Mouse (Mus musculus): ENCODE measurements around the gene Myo18b.

Myo18b gene

DNA sequence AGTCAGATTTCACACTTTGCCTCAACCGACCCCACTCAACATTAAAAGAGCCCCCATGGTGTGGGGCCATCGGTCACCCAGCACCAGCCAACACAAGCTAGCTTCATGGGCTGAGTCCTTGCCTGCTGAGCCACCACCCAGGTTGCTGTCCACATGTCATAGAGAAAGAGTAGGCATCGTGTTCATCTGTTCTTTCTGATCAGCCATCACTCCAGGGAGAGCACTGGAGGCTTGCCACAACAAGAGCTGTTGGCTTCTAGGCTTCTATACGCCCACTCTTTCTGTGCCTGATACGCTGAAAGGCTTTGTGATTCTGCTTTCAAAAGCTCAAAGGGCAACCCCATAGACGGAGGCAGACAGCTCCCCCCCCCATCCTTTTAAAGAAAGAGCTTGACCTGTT lies 151.0 kb downstream of the Myo18b start:
- DNase-seq (ENCODE audit: low spot score) = no peak

DNA sequence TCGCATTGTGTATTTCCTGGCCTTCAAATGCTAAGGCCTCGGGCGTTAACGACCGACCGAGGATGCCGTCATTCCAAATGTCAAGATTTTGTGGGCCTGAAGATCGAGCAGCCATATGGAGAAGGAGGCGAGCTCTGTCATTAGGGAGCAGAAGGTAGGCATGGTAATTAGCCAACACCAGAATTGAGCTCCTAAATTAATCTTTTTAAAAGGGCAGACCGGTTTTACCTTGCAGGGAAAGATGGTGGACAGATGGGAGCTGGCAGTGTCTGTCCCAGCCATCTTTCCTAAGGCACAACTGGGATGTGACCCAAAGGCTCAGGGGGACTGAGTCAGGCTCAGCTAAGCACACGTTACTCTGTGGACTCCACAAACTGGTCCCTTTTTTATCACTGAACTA lies 151.6 kb downstream of the Myo18b start:
- DNase-seq (ENCODE audit: low spot score) = no peak

DNA sequence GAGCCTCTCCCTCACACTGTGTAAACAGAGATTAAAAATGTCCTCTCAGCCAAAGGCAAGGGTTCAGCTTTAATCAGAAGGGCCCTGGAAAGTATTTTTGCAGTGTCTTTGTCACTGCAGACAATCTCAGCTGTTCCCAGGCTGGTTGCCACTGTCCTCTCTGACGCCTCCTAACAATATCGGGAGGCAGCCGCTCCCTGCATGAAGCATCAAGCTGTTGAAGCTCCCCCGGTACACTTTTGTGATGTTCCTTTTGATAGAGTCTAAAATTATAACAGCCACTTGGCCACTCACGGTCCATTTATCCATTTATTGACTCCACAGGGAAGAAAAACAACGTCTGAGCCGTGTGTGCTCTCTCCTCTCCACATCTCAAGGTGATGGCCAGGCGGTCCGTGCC lies 153.0 kb downstream of the Myo18b start:
- no peak for DNase-seq (ENCODE audit: low spot score)

DNA sequence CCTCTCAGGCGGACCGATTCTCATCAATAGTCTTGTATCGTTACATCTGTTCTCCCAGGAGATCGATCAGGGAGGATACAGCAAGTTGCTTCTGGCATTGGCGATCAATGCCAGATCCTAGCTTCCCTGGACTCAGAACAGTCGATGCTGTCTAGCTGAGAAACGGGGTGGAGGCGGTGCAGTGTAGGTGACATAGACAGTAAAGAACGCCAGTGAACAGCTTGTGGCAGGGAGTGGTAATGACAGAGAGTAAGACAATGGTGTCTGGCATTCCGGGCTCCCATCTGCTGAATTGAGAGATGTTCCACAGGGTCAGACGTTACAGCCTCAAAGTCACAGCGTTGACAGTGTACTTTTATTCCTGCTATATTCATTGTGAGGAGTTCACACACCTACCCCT lies 155.5 kb downstream of the Myo18b start:
- no peak for DNase-seq (ENCODE audit: low spot score)

DNA sequence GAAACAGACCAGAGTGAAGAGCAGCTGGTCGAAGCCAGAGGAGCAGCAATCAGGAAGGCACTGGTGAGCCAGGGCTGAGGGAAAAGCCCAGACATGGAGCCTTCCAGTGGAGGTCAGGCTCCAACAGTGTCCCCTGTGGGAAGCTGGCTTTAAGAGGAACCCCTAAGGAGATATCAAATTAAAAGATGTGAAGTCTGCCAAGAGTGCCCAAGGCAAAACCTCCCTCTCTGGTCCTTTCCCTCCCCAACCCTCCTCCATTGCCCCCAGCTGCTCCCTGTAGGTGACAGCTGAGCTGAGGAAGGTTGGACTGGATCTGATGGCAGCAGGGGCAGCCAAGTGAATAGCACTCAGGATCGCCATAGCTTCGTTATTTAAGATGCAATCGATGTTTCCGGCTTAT lies 161.1 kb downstream of the Myo18b start:
- DNase-seq (ENCODE audit: low spot score) = no peak

DNA sequence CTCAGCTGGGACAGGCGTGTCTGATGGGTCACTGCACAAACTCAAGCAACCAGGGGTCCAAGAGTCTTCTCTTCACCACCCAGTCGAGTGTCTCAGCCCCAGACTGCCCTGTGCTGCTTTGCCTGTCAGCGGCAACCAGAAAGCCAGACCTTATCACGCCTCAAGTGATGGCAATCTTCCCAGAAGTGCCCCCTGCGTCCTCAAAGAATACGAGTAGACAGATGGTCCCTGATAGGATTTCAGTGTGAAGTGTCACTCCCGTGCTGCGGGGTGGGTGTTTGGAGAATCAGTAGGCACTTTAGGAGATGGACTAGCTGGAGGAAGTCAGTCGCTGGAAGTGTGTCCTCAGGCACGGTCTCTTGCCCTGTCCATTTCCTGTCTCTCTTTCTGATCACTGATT lies 165.6 kb downstream of the Myo18b start:
- DNase-seq (ENCODE audit: low spot score) = no peak

DNA sequence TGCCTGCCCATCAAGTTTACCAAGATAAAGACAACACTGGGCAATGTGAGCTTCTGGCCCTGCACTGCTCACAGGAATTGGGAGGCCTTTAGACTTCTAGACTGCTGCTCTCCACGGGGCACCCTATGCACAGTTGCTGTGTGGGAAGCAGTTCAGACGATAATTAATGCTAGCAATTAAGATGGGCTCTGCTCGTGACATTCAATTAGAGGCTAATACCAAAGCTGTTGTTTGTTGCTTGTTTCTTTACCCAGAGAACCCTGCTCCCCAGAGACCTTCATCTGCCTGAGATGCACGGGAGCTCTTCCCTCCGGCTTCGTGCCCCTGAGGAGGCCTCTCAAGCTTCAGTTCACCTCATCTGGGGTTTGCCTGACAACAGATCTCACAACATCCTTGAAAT lies 167.7 kb downstream of the Myo18b start:
- no peak for DNase-seq (ENCODE audit: low spot score)

DNA sequence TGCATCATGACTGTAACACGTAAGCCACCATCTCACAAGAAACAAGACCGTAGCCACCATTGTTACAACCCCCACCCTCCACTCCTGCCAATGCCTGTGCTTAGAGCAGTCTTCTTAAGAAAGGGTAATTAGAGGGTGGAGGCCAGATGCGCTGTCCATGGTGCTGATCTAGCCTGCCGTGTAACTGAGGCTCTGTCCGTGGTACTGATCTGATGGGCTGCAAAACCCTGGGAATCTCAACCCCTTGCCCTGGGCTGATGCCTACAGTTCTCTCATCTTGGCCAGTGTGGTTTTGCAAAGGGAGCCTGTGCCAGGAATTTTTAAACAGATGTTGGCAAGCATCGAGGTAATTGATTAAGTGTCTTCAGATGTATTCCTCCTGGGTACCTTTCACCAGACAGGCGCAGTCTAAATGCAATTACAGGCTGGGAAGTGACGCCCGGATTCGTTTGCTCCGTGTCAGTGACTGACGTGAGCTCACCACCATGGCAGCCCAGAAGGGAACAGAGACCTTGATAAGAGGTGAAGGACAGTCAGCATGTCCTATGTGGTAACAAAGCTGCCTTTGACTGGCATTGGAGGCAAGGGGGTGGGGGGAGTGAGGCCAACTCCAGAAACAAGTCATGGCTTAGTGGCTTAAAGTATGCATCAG lies 177.4 kb downstream of the Myo18b start:
- DNase-seq (ENCODE audit: low spot score) = peak; percentile 48

DNA sequence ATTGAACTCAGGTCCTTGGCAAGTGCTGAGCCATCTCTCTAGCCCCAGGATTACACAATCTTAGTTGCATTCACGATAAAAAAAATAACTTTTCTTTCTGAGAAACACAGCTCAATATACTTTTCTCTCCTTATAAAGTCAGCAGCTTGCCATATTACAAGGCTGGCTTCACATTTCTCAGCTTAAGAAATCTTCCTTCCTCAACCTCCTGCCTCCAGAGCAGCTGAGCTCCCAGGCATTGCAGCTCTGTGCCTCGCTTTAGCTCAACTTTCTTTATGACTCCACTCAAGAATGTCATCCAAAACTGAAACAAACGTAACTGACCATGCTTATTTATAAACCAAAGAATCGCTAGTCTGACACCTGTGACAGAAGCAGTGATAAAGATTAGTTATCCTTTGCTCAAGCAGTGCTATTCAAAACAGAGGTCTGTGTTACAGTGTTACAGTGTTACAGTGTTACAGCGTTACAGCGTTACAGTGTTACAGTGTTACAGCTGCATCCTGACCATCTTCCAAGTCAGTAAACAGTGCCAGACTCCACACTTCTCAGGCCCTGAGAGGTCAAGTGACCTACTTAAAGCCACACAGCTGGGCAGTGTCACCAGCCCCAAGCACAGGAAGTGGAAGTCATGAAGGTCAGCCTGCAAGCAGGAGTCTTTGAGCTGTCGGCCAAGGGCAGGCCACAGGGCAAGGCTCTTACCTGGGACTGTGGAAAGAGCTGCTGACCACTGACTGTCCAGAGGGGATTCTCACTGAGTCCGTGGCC lies 181.3 kb downstream of the Myo18b start:
- DNase-seq (ENCODE audit: low spot score) = no peak

DNA sequence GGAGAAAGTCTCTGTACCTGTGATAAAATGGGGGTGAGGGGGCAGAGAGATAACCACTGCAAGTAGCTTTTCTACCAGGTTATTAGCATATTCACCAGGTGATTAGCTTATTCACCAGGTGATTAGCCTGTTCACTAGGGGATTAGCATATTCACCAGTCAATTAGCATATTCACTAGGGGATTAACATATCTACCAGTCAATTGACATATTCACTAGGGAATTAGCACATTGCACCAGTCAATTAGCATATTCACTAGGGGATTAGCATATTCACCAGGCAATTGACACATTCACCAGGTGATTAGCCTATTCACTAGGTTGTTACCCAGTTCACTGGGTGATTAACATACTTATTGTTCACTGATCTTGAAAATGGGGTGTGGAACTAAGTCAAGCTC lies 186.3 kb downstream of the Myo18b start:
- no peak for DNase-seq (ENCODE audit: low spot score)

DNA sequence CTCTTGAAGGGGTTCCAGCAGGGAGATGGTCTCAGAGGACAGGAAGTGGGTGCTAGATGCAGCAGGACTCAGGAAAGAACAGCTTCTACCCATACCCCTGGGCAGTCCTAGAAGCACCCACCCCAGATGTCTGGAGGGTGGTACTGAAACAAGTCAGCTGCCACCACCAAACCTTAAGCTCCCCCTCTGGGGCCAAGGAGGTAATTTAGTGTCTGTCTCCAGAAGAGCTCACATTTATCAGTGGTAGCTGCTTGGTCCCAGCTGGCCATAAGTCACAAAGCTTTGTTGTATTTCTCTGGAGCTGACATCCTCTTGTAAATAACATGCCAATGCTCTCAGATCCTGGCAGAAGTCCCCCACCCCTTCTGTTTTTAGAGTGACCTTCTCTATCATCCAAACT lies 187.7 kb downstream of the Myo18b start:
- DNase-seq (ENCODE audit: low spot score) = no peak

DNA sequence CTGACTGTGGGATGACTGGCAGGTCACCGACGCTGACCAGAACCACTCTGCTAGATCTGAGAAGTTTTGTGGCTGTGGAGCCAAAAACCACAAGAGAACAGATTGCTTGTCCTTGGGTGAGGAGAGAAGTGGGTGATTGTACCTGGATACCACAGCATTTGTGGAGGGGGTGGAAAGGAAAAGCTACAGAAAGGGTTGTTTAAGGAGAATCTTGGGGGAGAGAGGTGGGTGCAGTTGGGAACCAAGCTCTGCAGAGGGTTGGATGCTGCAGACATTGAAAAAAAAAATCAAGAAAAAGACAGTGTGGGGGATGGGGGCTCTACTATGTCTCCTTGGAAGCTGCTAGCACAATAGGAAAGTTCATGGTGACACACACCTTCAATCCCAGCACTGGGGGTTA lies 188.7 kb downstream of the Myo18b start:
- no peak for DNase-seq (ENCODE audit: low spot score)

DNA sequence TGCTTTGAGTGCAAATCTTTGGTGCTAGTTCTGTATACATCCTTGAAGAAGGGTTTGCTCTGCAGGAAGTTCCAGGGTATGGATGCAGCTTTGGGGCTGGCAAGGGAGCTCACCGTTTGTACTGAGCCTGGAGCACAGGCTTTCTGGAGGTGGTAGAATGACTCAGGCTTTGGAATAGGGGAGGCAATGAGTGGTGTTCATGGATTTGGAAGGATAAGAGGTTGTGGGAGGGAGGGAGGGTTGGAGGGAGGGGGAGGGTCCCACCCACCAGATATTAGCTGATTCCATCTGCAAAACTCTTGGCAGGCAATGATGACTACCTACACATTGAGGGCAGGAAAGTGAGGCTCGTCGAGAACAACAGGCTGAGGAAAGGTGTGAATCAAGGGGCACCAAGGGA lies 195.4 kb downstream of the Myo18b start:
- DNase-seq (ENCODE audit: low spot score) = no peak

DNA sequence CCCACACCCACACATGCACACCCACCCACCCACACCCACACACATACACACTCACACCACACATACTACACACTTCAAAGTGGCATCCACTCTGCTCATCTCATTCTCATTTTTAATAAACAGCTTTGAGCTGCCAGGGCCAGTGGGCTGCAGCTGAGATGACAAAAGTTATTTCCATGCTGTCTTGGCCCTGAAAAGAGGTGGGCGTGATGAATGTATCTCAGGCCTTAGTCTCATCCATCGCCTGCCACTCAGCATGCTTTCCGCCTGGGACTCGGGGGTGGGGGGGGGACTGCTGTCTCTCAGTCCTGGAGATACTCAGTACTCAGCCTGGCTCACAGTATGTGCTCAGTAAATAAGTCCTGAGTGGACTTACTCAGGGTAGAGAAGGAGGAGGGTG lies 199.5 kb downstream of the Myo18b start:
- no peak for DNase-seq (ENCODE audit: low spot score)

DNA sequence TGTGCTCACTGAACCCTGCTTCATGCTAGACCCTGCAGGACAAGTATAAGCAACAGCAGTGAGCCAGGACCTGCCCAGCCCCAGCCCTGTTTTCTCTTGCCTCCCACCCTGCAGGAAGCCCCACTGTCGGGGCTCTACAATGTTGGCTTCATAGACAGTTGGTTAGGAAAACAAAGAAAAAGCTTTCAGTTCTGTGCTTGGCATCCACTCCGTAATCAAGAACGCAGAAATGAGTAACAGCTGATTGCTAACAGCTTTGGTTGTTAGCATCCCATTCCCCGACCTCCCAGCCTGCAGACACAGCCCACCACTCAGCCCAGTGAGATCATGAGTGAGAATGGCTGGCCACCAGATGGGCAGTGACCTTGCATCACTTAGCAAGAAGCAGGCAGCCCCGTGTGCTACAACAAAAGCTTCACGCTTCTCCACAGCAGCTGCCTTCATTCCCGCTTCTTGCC lies 200.9 kb downstream of the Myo18b start:
- DNase-seq (ENCODE audit: low spot score) = no peak

DNA sequence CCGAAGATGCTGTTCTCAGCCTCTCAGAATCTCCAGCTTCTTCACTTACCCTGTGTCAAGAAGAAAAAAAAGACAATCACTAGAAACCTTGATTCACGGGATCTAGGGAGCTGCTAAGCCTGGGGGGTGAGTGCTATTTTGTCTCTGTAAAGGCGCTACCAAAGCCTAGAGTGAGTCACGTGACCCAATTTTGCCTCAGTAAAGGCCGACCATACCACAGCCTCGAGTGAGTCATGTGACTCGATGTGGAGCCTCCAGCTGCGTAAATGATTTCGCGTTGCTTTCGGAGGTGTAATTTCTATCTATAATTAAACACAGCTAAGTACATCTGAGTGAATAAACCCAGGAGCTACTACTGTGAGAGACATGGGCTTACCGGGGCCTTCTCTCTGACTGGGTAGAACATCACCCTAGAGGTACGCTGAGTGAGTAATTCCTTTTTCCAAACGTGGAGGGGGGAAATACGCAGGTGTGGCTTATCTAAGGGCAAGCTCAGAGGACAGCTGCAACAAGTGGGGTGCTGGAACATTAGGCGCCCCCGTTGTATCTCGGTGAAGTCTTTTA lies 202.8 kb downstream of the Myo18b start:
- no peak for DNase-seq (ENCODE audit: low spot score)

DNA sequence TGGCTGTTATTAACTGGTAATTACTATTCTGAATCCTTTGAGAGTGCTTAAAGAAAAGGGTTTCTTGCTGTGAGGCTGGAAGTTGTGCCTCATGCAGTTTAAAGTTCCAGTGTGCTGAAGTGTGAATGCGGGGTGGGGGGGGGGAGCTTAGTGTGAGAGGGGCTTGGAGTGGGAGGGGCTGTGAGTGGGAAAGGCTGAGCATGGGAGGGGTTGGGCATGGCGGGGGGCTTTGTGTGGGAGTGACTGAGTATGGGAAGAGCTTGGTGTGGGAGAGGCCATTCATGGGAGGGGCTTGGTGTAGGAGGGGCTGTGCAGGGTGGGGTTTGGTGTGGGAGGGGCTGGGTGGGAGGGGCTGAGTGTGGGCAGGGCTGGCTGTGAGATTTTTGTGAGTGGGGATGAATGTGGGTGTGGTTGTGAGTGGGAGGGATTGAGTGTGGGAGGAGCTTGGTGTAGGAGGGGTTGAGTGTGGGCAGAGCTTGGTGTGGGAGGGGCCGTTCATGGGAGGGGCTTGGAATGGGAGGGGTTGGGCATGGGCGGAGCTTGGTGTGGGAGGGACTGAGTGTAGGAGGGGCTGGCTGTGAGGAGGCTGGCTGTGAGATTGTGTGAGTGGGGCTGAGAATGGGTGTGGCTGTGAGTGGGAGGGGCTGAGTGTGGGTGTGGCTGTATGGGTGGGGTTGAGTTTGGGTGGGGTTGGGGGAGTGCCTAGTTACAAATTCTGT lies 208.9 kb downstream of the Myo18b start:
- no peak for DNase-seq (ENCODE audit: low spot score)

DNA sequence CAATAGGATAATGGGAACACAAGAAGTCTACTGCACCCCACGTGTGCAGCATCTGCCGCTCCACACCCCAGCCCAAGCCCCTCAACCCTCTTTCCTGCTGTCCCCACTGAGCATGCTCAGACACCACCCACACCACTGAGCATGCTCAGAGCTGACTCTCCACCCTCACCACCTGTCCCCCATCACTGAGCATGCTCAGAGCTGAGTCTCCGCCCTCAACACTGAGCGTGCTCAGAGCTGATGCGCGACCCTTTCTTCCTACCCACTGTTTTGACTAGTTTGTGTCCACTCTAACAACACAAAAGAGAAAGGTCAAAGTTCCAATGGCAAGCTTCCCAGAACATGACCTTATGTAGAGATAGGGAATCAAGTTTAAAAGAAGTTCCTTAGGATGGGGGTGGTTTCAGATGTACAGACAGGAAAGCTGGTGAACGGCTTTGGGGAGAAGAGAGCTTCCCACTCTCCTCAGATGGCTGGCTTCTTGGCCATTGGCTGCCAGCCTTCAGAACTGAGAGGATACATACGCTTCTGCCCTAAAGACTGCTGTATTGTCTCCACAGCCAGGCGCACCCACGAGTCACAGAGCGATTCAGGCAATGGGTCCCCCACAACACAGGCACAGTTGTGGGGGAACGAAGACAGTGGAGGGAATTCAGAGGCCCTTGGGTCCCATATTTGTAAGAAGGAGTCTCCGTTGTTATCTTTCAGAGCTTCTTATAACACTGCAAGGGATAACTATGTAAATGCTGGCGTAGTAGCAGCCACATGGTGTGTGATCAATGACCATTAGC lies 209.7 kb downstream of the Myo18b start:
- peak; percentile 71 for DNase-seq (ENCODE audit: low spot score)

DNA sequence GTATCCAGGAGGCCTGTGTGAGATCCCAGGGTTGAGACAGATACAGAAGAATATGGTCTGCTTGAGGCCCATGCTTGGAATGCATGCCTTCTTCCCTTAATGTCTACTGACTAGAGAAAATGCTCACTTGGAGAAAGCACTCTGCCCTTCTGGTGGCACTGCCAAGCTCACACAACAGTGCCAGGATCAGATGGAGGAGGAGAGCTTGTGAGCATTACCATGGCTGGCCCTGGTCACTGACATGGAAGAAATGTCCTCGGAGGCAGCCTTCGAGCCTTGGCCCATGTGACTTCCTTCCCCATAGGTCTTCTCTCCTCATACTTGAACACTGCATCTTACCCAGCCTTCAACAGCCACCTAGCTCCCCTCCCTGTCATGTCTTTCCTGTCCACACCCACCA lies 216.9 kb downstream of the Myo18b start:
- no peak for DNase-seq (ENCODE audit: low spot score)

DNA sequence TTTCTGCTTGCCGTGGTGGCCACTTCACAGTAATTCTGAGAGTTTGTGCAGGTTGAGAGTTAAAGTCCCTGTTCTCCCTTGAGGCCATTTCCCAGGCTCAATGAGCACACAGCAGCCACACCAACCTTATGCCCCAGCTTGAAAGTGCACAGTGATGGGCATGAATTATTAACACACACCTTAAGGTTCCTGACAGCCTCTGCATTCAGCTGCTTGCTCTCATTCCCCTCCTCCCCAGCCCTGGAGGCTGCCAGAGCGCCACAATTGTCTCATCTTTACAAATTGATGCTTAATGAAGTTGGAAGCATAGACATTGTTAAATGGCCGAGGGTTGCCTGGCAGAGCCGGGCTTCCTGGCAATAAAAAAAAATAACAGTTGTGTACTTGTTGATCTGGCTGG lies 218.0 kb downstream of the Myo18b start:
- DNase-seq (ENCODE audit: low spot score) = no peak

DNA sequence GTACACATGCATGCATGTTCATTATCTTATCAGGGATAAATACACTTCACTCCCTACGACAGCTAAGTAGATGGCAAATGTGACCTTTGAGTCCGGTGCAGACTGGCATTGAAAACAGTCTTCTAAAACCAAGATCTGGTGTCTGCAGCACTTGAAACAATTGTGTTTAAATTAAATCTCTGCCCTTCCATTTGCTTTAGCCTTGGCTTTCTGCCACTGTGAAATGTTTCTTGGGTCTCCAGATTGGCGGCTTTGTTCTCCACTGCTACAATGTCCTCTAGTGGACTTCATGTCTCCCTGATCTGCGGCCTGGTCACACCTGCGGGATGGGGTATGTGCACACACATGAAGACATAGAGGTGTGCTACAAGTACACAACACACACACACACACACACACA lies 221.4 kb downstream of the Myo18b start:
- no peak for DNase-seq (ENCODE audit: low spot score)

DNA sequence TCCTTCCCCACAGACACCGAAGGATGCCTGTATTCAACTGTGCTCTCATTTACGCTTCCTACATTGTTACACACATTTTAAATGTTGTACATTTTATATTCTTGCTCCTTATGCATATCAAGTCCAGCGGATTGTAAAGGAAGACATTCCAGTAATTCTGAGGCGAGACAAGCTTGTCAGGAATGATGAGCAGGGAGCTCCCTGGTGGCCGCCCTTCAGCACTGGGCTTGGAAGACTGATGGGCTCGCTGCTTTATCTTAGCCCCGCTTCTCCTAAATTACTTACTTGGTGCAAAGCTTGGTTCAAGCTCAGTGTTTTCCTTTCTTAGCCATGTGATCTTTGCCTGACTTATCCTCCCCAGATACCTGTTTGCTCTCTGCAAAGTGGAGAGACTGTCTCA lies 223.7 kb downstream of the Myo18b start:
- no peak for DNase-seq (ENCODE audit: low spot score)
